Mouse (Mus musculus) heart, adult 11 months (tissue): ENCODE data around the gene Trim29.
A peak's percentile ranks its signal among the peaks of the same experiment; 100 is the strongest.

Source experiments
- DNase-seq: peaks from one replicate; pipeline ENCODE4 v3.0.0; 2022

The Trim29 gene

DNA sequence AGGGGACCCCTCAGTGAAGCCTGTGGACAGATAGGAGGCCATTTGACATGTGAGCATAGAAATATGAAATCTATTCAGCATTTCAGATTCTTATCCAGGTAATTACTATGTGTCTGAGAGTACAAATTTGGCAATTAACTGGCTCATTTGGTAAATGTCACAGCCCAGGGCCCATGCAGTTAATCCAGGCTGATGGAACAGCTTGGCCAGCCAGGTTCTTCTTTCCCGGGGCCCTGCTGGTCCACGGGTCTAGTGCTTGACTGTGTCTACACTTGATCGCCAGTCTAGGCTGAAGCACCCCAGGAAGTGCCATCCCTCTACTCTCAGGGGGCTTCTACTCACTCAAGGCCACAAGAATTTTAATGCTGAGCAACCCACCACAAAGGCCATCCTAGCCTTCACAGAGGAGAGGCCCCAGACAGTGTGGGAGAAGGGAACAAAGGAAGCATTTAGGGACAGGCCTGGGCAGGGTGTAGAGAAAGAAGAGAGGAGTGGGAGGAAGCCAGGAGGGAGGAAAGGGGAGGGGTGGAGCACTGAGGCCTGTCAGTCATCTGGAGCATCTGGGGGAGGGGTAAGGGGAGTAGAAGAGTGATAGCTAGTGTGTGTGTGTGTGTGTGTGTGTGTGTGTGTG, 4.8 kb downstream of the Trim29 start:
- DNase-seq: no peak

DNA sequence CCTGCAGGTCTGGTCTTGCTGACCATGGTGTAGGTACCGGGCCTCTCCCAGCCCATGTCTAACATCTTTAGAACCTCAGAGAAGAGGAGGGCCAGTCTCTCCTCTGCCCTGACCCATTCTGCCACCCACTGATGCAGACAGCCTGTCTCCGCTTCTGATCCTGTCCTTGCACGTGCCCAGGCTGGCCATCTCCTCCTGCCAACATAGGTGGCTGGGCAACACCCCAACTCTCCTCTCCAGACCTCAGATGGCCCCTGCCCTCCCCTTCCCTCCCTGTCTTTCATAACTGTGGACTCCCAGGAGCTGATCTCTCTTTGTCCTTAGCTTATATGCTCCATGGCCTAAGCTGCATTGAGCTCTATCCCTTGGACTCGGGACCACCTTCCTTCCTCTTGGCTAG, 5.8 kb downstream of the Trim29 start:
- no peak for DNase-seq

DNA sequence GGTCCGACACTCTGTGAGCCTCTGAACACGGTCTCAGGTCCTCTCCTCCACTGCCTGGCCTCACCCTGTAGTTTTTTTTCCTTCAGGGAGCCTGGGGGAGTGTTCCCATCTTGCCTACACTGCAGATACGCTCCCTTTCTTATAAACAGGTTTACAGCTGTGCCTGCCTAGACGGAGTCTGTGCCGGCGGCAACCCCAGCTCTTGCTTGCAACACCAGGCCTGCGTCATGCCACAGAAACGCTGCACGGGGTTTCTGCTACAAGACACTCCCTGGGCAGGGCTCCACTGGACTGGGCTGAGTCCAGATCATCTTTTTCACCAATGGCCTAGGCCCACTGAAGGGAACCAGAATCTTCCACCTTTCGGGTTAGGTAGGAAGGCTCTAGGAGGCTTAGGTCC, 8.0 kb downstream of the Trim29 start:
- DNase-seq: no peak

DNA sequence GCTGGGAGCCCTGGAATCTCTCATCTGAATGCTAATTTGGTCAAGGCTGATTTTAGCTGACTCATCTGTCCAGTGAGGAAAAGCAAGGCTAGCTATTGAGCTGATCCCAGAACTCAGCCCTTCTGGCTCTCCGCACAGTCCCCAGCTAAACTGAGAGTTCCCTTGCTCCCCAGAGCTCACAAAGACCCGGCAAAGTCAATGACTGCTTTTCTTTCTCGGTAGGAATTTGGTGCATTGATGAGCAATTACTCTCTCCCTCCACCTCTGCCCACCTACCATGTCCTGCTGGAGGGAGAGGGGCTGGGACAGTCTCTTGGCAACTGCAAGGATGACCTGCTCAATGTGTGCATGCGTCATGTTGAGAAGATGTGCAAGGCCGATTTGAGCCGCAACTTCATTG, 11.3 kb downstream of the Trim29 start:
- no peak for DNase-seq

DNA sequence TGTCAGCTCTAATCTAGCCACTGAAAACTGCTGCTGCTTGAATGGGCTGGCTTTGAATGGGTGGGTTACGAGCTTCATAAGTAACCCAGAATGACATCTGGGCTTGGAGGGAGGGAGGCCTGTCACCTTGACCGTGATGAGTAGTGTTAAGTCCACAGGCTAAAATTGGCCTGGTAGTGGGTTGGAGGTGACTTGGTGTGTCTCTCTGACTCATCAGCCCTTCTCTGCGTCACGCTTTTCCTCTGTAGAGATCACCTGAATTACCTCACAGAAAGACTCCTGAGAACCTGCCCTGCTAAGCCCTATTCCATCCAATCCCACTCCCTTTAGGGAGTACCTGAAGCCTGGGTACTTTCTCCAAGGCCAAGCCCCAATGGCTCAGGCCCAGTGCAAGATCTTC, 12.0 kb downstream of the Trim29 start:
- no peak for DNase-seq

DNA sequence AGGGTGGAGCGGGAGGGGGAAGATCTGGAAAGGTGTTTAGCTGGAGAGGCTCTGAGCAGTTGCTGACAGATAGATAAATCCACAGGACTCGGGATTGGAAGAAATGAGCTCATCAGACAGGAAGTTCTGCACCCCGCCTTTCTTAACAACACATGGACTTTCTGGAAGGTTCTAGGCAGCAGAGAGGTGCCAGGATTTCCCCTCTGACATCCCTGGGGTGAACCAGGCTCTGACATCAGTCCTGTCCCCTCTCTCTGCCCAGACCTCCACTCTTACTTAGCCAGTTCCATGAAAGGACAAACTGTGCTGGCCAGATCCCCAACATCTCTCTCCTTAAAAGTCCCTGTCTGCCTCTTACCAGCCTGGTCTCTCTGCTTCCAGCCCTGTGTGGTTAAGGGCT, 14.8 kb downstream of the Trim29 start:
- peak; percentile 95 for DNase-seq

DNA sequence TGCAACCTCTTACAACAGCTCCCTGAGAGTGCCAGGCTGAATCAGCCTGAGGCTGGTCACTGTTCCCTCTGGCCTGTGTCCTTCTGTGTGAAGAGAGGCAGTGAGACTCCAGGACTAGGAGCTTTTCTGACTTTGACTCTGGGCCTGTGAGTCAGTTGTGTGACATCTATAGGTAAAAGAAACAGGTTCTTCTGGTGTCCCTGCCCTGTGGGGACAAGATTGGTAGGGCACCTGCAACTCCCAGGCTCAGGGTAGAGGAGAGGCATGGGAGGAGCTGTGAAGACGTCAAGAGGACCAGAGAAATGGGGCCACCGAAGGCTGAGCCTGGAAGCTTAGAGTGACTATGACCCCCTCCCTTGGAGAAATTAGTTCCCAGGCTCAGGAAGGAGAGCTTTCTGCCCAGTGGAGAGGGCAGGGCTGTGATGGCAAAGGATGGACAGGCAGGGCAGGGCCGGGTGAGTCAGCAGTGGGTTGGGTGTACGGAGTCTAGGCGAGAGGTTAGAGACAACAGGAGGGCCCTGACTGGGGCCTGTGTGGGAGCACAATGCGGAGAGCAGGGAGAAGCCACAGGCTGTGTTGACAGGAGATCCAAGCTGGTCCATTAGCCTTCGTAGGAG, 15.5 kb downstream of the Trim29 start:
- no peak for DNase-seq

DNA sequence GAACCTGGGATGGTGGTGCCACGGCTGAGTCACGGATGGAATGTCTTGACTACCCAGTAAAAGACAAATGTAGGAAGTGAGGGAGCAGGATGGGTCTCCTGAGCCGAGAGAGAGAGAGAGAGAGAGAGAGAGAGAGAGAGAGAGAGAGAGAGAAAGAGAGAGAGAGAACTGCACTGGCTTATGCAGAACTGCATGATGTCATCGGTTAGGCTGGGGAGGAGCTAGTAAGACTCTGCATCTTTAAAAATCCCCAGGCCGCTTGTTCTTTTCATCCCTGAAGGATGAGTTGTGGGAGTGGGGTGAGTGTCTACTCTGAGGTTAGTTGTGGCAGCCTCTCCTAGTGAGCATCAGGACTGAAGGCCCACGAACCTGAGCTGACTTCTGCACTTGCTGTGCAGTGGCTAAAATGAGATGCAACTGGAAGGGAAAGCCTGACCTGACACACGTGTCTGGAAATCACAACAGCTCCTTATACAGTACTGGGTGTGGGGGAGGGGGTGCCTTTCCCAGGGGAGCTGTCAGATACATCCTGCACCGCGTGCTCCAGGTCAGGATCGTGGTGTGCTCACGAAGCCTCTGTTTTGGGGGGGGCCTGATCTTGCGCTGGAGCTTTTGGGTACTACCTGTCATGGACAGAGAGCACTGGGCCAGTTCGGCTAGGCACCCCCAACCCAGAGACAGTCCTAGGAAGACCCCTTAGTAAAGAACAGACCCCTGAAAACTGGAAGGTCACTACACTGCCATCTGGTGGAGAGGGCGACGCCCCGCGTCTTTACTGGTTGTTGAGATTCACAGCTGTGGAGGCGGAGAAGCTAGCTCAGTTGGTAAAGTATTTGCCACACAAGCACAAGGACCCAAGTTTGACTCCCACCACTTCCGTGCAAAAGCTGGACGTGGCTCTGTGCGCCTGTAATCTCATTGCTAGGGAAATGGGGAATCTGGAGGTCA, 16.8 kb downstream of the Trim29 start:
- no peak for DNase-seq

DNA sequence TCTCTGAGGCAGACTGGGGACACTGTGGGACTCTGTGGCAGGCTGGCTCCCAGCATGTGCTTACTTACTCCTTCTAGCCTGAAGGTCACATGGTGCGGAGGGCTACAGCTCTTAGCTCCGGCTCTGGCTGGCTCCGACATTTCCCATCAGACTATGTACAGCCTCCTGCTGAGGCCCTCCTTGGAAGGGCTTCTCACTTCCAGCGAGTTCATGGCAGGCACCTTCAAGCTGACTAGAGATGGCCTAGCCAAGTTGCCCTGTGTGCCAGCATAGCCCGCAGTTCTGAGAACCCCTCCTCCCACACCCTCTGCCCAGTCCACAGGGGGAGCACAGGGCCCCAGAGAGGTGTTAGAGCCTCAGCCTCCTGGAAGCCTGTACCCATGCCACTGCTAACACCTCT, 19.8 kb downstream of the Trim29 start:
- peak; percentile 93 for DNase-seq

DNA sequence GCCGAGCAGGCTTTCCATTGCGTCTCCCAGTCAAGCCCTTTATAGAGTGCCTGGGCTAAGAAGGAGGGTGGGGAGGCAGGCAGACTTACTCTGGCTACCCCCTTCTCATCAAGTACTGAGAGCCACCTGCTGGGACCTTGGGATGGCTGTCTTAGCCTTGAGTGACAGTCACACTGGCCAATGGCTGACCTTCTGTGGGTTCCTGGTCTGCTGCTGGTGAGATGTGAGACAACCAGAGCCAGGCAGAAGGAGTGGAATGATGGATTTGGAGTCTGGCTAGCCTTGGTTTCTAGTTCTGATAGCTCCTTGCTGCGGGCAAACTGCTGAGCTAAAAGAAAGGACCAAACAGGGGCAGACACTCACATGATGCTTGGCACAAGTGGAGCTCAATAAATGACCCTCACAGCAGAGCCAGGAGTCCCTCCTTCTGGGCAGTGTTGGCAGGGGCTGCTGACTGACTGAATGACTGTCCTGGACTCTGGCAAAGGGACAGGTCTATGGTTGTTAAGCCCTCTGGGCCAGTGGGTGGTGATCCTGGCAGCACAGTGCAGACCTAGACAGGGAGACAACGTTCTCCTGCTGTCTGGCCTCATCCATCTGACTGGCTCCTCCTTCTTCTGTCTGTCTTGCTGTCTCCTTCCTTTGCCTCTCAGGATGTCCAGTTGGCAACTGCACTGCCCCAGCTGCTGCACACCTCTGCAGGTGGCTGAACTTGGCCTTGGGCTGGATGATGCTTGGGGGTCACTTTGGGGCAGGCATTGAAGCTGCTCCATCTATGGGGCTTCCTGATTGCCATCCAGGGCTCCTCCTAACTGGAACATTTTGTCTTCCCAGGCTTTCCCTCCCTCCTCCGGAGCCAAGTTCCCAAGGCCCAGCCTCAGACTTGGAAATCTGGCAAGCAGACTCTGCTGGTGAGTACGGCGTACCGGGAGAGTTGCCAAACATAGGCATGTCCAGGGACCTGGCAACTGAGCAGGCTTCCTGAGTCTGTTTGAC, 21.1 kb downstream of the Trim29 start:
- peak; percentile 99 for DNase-seq

DNA sequence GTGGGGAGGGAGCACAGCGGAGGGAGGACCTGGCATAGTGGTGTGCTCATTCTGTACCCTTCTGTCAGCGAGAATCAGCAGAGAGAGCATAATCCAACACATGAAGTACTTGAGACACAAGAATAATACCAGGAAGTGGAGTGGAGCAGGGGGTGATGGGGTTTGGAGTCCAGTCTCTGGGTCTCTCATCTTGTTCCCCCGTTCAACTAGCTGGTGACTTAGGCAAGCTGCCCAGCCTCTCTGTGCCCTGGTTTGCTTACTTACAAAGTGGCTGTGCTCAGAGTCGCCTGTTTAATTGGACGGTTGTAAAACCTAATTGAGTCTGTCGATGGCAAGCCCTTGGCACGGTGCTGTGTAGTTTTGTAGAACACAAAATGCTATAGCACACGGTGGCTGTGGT, 23.8 kb downstream of the Trim29 start:
- DNase-seq: no peak

DNA sequence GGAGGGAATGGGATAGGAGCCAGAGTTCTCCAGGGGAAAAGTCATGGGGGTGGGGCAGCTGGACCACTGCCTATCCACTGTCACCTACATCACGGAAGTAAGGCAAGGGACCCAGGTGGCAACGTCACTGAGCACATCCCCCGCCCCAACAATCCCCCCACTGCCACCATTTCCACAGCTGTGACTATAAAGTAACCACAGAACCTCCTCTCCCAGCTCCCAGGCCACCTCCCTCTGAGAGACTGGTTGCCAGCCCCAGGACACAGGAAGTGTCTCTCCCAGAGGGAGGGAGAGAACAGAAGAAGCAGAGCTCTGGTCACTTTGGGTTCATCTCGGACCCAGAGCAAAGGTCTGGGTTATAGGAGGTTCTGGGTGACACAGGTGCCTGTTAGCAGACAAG, 27.0 kb downstream of the Trim29 start:
- no peak for DNase-seq

DNA sequence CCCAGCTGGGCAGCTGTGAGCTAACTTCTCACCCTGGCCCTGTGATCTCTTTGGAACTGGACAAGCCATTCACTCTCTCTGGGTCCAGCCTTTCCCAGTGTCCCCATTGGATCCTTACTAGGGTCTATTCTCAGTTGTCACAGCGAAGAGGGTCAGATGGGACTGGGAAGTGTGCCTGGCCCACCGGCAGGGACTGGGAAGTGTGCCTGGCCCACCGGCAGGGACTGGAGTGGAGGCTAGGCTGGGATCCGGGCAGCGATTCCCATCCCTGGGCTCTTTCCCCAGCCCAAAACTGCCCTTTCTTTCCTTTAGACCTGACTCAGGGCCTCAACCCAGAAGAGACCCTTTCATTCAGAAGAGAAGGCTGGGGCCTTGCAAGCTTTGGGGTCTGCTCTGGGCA, 27.4 kb downstream of the Trim29 start:
- DNase-seq: no peak

DNA sequence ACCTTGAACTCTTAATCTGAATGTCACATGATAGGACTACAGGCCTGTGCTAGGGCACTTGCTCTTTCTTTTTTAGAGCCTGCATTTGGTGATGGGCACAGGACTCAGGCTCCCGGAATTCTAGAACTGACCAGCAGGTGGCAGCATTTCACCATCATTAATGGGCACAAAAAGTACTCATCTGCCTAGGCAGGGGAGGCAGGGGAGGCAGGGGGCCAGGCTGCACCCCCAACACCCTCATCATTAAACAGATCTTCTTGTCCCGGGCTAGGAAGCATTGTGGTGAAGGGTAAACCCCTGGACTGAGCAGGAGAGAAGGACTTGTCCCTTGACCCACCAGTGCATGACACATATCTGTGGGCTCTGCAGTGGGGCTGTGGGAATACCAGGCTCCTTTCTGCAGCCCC, 29.0 kb downstream of the Trim29 start:
- DNase-seq: peak; percentile 93

DNA sequence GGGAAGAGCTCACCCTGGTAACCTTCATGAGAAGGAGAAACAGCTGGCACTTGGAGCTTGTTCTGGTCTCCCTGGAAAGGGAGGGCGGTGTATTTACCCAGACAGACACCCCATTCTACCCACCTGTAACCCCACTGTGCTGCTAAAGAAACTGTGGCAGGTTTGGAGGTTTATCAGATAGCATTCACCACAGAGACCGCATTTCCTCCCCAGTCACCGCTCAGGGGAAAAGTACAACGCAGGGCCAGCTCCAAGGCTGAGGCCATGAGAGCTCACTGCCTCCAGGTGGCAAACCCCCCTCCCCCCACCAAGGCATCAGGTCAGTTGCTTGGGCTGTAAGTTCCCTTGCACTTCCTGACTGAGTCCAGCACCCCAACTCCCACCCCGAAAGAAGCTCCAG, 39.4 kb downstream of the Trim29 start:
- DNase-seq: no peak

DNA sequence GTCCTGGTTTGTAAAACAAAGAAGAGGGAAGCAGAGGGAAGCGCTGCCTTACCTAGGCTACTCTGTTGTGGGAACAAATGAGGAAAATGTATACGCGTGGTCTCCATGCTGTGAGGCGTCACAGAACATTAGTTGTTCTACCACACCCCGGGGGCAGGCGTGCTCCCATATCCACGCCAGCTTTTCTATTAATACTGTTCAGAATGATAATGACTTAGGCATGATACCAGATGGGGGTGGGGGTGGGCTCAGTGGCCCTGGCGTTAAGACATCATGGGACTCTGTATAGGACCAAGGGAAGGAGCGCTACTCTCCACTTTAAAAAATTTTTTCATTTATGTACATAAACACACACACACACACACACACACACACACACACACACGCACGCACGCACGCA, 40.4 kb downstream of the Trim29 start:
- DNase-seq: no peak

DNA sequence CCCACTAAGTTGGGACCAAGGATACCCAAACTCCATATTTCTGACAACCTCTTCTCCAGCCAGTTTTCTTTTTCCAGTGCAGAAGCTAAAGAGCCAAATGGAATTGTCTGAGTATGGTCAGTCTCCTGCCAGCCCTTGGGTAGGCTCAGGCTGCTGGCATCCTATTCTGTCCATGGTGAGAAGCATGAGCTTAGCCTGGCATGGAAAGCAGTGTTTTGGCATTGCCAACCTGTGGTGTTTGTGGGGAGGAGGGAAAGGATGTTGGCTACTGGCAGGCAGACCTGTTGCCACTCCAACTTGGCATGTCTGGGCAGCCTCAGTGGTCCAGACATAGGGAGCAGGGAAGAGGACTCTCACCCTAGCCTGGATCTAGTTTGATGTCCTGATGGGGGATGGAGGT, 46.4 kb downstream of the Trim29 start:
- DNase-seq: no peak

DNA sequence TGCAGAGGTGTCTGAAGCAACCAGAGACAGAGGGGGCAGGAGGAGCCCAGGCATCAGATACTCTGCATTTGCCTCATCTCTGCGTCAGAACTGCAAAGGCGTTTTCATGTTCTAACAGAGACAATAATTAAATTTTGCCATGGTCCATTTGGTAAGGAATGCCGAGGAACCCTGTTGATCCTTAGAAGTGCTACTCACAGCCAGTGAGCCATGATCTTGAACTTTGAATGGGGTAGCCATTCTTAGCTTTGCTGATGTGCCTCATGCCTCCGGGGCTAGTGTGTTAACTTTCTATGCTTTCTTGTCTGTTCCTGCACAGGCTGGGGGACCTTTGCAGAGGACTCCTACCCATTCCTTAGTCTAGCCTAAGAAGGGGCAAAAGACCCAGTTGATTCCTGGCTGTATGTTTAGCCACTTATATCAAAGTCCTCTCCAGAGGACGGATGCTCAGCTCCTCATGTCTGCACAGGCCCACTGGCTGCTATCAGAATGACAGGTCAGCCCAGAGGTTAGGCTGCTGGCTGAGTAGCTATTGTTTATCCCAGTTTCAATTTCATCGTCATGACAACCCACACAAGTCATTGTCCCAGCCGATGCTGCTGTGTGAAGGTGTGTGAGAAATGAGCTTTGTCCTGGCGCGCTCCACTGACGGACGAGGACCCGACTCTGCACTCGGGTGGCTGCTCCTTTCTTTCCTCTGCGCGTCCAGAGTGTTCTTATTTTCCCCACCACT, 48.1 kb downstream of the Trim29 start:
- no peak for DNase-seq

DNA sequence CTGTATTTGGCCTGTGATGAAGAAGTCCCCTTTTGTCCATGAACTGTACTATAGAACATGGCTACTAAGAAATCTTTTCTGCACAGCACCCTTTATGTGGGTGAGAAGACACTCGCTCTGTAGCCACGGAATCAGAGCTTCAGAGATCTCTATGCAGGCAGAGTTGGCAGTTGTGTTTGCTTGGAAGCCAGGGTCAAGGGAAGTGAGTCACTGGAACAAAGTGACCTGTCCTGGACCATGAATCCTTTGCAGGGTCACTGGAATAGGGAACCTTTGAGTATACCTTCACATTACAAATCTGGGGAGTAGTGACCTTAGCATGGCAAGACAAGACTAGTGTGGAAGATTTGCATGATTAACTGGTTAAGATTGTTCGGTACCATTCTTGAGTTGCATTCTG, 58.1 kb downstream of the Trim29 start:
- DNase-seq: no peak

DNA sequence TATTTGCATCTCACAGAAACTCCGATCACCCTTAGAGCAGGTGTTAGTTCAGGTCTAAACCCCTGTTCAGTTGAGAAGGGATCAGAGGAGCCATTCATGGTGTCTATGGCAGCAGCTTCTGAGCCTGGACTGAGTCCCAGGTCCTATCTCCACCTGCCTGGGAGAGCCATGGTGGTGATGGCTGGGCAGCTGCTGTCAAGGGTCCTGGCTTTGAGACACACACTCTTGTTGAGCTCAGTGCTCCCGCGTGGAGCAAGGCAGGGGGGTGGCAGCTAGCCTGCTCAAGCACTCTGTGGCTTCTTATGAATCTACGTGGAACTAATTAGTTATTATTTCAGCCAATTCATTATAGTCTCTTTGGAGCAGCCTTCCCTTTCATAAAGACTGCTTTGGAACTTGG, 73.2 kb downstream of the Trim29 start:
- no peak for DNase-seq

DNA sequence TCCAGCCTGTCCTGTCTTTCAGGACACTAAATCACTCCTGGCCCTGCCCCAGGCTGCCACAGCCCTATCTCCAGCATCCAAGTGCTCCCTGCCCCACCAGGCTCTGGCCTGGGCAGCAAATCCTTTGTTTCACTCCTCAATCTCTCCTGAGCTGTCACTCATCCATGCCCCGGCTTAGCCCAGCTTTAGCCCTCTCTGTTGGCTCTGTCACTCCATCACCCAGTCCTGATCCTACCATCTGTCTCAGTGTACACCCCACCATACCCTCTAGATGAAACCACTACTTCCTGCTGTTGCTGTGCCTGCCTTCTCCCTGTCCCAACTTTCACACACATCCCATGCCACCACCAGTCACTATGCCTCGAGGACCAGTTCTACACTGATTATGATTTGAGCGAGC, 73.8 kb downstream of the Trim29 start:
- no peak for DNase-seq
